Mouse (Mus musculus) ES-Bruce4 (cell line): ENCODE measurements around the gene Gm1113. TPM values are rescaled to one million over a fixed set of nuclear protein-coding genes. Genes with fewer than 3 reads are reported as not detected.

Experiments used
- H3K27ac ChIP-seq: 2 replicates; pipeline ENCODE4 v1.5.1; 2012; ENCODE audit warnings: low read length, inconsistent platforms; ENCODE audit not compliant: insufficient read depth
- H3K27me3 ChIP-seq: 2 replicates; pipeline ENCODE4 v1.6.1; 2012; ENCODE audit warnings: mild to moderate bottlenecking, low read length, inconsistent platforms; ENCODE audit not compliant: control insufficient read depth, poor library complexity, insufficient read depth, severe bottlenecking
- H3K36me3 ChIP-seq: 2 replicates; pipeline ENCODE4 v1.6.1; 2012; ENCODE audit warnings: inconsistent platforms, mild to moderate bottlenecking, low read length, moderate library complexity; ENCODE audit not compliant: control insufficient read depth, poor library complexity, insufficient read depth, severe bottlenecking
- H3K4me1 ChIP-seq: one replicate; pipeline ENCODE4 v1.8.1; 2011; ENCODE audit warnings: low read length; ENCODE audit not compliant: control insufficient read depth, insufficient read depth
- H3K4me3 ChIP-seq: 2 replicates; pipeline ENCODE4 v1.5.1; 2011; ENCODE audit warnings: low read depth, mild to moderate bottlenecking, low read length
- H3K9ac ChIP-seq: 2 replicates; pipeline ENCODE4 v1.6.1; 2012; ENCODE audit warnings: low read depth, mild to moderate bottlenecking, inconsistent platforms; ENCODE audit not compliant: poor library complexity, severe bottlenecking
- H3K9me3 ChIP-seq: replicated peaks from 2 replicates; pipeline ENCODE4 v1.6.1; 2012; ENCODE audit warnings: mild to moderate bottlenecking, low read length, inconsistent platforms; ENCODE audit not compliant: control insufficient read depth, poor library complexity, insufficient read depth, severe bottlenecking
- CTCF ChIP-seq: IDR thresholded peaks from one replicate; pipeline ENCODE4 v1.8.1; 2011; ENCODE audit warnings: low read depth, low read length
- EP300 ChIP-seq: IDR thresholded peaks from 2 replicates; pipeline ENCODE4 v1.6.1; 2011; ENCODE audit warnings: low read depth, low read length; ENCODE audit not compliant: insufficient read depth
- POLR2A ChIP-seq: IDR thresholded peaks from one replicate; pipeline ENCODE4 v1.8.1; 2011; ENCODE audit warnings: low read length; ENCODE audit not compliant: insufficient read depth
- polyA plus RNA-seq: library from polyadenylated mRNA; stranded (reverse); fragments of >200 nt; gene quantifications from 2 replicates; pipeline ENCODE4 v1.2.4, GENCODE M21; 2011; ENCODE audit warnings: low read depth; ENCODE audit not compliant: missing spikeins, insufficient read depth, insufficient read length

Gm1113 gene
- polyA plus RNA-seq, 1 experiment: not detected

DNA sequence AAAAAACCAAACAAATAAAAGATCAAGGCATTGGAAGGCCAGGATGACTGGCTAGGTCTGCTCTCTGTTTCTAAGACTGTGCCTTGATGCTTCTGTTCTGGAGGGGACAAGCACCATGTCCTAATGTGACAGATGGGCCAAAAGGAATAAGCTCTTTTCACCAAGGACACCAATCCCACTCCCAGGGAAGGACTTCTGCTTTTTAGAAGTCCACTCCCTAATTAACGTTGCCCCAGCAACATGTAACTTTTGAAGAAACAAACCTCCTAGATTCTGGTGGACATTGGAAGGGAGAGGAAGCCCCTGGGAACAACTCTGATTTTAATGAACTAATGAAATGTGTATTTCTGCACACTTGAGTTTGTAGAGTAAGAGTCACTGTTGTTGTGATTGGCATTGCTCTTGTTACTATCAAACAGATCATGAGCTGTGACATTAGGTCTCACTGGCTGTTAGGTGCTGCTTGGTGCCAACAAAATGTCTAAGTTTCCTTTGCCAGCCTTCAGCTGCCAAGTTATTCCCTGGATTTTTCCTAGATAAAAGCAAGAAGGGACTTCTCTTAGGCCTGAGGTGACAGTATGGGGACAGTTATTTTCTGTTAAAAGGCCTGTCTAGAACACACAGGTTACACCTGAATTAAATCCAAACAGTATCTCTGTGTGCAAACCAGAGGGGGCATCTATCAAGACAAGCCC is 4.9 kb upstream of the Gm1113 start:
- H3K9ac ChIP-seq: no peak overlapping the region
- no peaks in the 10 kb centered on the region for H3K36me3 ChIP-seq
- no peaks in the 10 kb centered on the region for H3K9me3 ChIP-seq
- H3K4me3 ChIP-seq: no peak overlapping the region
- no peak for TF ChIP-seq CTCF
- TF ChIP-seq POLR2A: no peak
- TF ChIP-seq EP300: no peak
- H3K27me3 ChIP-seq: no peaks in the 10 kb centered on the region
- no peak overlapping the region for H3K27ac ChIP-seq
- H3K4me1 ChIP-seq: no peaks in the 10 kb centered on the region

DNA sequence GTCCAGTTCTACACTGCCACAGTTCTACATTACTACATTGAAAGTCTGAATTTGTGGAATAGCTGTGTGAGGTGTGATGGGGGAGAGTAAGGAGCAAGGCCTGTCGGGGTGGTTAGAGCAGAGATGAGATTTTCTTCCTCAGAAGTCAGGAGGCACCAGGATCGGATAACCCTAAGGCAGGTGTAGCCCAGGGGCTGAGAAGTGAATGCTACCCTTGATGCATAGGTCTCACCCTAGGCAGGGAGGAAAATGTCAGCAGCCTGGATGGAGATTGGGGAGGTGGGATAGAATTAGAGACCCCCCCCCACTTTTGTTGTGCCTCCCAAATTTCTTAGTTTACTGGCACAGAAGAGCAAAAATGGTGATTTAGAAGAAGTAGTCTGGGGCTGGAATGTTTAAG is 4.2 kb upstream of the Gm1113 start:
- Histone ChIP-seq H3K9me3 (no peaks in the 10 kb centered on the region), H3K27me3 (no peaks in the 10 kb centered on the region), H3K27ac (no peak overlapping the region), H3K4me1 (no peaks in the 10 kb centered on the region), H3K9ac (no peak overlapping the region), H3K4me3 (no peak overlapping the region), H3K36me3 (no peaks in the 10 kb centered on the region)
- TF ChIP-seq CTCF (no peak), POLR2A (no peak), EP300 (no peak)

DNA sequence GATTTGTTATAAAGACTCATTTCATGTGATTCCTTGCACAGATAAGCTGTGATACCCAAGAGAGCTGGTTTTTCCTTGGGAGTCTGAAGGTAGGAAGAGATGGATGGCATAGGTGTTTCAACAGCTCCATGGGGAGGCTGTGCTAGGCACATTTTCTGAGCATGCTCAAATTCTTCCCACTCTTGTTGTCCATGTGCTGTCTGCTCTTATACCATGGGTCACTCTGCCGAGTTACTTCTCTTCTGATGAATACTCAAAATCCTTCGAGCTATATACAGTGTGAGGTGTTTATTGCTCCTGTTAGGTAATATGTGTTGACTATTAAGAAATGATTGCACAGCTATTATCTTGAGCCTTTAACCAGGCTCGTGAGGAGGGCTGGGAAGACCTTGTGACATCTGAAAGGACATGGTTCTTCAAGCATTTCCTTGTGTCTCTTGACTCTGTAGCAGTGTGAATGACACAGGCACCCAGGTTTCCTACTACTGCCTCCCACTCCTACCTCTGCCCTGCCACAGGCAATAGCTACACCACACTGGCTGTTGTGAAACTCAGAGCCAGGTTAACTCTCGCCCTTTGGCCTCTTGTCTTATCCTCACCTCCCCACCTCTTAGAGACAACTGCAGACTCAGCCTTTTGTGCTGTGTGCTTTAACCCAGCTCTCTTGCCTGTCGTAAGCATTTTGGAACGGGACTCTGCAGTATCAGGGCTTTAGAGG is 2.7 kb upstream of the Gm1113 start:
- no peaks in the 10 kb centered on the region for H3K36me3 ChIP-seq
- H3K27me3 ChIP-seq: no peaks in the 10 kb centered on the region
- H3K9me3 ChIP-seq: no peaks in the 10 kb centered on the region
- H3K4me3 ChIP-seq: no peak overlapping the region
- H3K9ac ChIP-seq: no peak overlapping the region
- H3K27ac ChIP-seq: no peak overlapping the region
- TF ChIP-seq CTCF: no peak
- TF ChIP-seq EP300: no peak
- TF ChIP-seq POLR2A: no peak
- H3K4me1 ChIP-seq: no peaks in the 10 kb centered on the region

DNA sequence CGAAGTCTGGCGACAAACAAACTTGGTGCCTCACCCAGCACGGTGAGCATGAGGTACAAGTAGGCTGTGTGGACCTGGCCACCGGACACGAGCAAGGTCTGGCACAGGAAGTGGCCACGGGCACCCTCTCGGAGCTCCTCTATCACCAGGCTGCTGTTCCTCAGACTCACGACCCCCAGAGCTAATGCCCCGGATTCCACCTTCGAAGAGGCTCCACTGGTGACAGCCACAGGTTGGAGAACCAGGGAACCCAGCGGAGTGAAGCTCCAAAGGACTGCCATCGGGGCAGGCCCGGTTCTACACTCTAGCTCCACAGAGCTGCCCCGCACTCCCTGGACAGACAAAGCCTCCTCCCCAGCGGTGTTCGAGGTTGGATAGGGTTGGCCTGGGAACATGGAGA is 1.4 kb downstream of the Gm1113 start:
- TF ChIP-seq CTCF (no peak), EP300 (no peak), POLR2A (no peak)
- Histone ChIP-seq H3K4me1 (no peaks in the 10 kb centered on the region), H3K9me3 (no peaks in the 10 kb centered on the region), H3K27ac (no peak overlapping the region), H3K9ac (no peak overlapping the region), H3K4me3 (no peak overlapping the region), H3K27me3 (no peaks in the 10 kb centered on the region), H3K36me3 (no peaks in the 10 kb centered on the region)

DNA sequence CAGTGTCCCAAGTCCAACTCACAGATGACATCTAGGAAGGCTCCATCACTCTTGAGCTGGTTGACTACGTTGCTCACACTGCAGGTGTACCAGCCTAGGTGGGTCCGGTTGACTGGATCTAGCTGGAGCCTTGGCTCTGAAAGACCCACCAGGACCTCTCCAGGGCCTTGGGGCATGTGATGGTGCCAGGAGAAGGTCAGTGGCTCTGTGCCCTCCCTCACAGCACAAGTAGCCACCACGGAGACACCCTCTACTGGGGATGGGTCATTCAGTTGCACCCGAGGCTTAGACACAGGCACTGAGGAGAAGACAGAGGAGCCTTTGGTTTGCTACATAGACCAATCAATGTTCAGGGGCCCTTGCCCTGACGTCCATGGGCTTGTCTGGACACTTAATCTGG is 1.9 kb downstream of the Gm1113 start:
- Histone ChIP-seq H3K9me3 (no peaks in the 10 kb centered on the region), H3K4me3 (no peak overlapping the region), H3K4me1 (no peaks in the 10 kb centered on the region), H3K36me3 (no peaks in the 10 kb centered on the region), H3K27me3 (no peaks in the 10 kb centered on the region), H3K9ac (no peak overlapping the region), H3K27ac (no peak overlapping the region)
- TF ChIP-seq CTCF (no peak), EP300 (no peak), POLR2A (no peak)

DNA sequence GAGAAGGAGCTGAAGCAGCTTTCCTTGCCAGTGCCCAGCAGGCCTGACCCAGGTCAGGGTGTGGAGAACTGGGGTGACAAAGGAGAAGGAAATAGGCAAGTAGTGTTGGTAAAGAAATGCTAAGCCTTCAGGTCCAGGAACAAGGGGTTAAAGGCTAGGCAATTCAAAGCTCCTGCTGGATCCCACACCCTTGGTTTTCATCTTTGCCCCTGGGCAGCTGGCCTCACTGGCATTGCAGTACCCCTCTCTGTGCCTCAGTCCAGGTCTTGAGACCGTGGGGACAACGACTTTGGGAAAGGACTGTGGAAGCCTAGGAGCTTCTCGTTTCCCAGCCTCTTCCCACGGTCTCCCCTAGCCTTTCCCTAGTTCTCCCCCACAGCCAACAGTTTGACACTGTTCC is 4.2 kb downstream of the Gm1113 start:
- Histone ChIP-seq H3K4me1 (no peaks in the 10 kb centered on the region), H3K9me3 (no peaks in the 10 kb centered on the region), H3K27ac (no peak overlapping the region), H3K4me3 (no peak overlapping the region), H3K36me3 (no peaks in the 10 kb centered on the region), H3K27me3 (no peaks in the 10 kb centered on the region), H3K9ac (no peak overlapping the region)
- TF ChIP-seq CTCF (no peak), EP300 (no peak), POLR2A (no peak)
